Mouse (Mus musculus): ENCODE results near the gene BC005624.

DNA sequence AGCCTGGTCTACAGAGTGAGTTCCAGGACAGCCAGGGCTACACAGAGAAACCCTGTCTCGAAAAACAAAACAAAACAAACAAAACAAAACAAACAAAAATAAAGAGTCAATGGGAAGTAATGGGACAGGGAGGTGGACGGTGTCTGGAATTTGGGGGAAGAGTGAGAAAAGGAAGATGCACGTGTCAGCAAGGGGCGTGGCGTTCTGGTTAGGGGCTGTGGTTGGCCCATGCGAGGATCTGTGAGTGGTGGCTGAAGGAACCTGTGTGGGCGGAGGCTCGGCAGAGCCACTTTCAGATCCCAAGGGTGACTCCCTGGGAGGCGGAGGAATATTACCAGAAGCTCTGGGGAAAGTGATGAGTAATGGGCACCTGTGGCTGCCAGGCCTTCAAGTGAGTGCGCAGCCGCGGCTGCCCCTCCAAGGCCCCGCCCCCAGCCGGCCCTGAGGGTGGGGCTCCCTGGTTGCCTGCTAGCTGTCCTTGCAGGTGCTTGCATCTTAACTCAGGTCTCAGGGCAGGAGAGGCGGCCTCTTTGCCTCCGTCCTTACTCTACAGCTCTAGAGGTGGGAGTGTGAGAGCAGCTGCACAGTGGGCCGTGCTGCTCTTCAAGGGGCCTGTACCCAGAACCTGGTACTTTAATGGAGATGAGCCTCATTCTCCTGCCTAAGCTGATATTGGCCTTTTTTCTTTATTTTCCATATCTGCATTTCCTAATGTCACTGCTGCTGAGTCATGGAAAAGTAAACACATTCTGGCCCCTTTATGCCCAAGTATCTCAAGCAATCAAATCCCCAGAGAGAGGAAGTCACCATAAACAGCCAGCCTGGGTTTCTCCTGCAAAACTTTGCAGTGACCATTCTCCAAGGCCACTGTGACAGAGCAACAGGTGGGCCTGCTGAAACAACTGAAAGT, 3.4 kb upstream of the BC005624 start:
- TF ChIP-seq EP300 (IDR thresholded peaks at IDR 0.05; ENCODE audit: insufficient read depth, low read depth, low read length) (no peak), CTCF (IDR thresholded peaks at IDR 0.05; ENCODE audit: low read depth, low read length) (no peak), POLR2A (IDR thresholded peaks at IDR 0.05; ENCODE audit: insufficient read depth, low read length) (peak; percentile 20)
